Mouse (Mus musculus) erythroblast, embryonic 14.5 days (primary cell): ENCODE results near the gene Capn3. TPM values are rescaled to one million over a fixed set of nuclear protein-coding genes. Genes with fewer than 3 reads are reported as not detected.

Experiments used
- H3K27me3 ChIP-seq: 2 replicates; pipeline ENCODE4 v1.6.1; 2012; ENCODE audit warnings: inconsistent platforms; ENCODE audit not compliant: control insufficient read depth
- H3K36me3 ChIP-seq: 2 replicates; pipeline ENCODE4 v1.6.1; 2012; ENCODE audit warnings: mild to moderate bottlenecking, inconsistent platforms; ENCODE audit not compliant: control insufficient read depth
- H3K4me1 ChIP-seq: 2 replicates; pipeline ENCODE4 v1.6.1; 2012; ENCODE audit warnings: inconsistent platforms; ENCODE audit not compliant: control insufficient read depth
- H3K4me3 ChIP-seq: replicated peaks from 2 replicates; pipeline ENCODE3; 2012; ENCODE audit warnings: moderate library complexity, mild to moderate bottlenecking, inconsistent platforms
- H3K9me3 ChIP-seq: 2 replicates; pipeline ENCODE4 v1.6.1; 2012; ENCODE audit warnings: low read length, inconsistent platforms, mixed read lengths; ENCODE audit not compliant: control insufficient read depth
- GATA1 ChIP-seq: IDR thresholded peaks from 2 replicates; pipeline ENCODE4 v1.6.1; 2012; ENCODE audit warnings: low read length, inconsistent platforms, mixed read lengths
- TAL1 ChIP-seq: IDR thresholded peaks from 3 replicates; pipeline ENCODE4 v1.6.1; 2012; ENCODE audit warnings: low read length, inconsistent platforms, mixed read lengths
- polyA plus RNA-seq: library from polyadenylated mRNA; stranded (reverse); fragments of >175 nt; gene quantifications from 2 replicates; pipeline ENCODE4 v1.2.3, GENCODE M21; 2012

Capn3 gene
- polyA plus RNA-seq, 1 experiment: not detected

DNA sequence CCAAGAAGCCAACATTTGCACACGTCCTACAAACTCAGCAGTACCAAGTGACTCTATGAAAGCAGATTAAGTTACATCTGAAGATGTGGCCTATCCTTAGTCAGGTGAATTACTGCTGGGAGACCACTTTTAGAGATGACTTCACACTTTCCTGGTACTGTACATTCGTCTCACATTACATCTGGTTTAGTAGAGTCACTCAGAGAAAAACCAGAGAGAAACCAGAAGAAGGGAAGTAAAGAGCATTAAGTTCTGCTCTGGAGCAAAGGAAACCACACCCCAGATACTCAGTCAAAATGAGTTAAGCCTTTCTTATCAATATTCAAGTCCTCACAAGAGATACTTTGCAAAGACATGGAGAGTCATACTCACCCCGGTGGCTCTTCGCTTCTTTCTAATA lies 75.4 kb downstream of the Capn3 start:
- no peak for TF ChIP-seq TAL1
- Histone ChIP-seq H3K4me1 (no peaks in the 10 kb centered on the region; the same call in 1 of the 2 replicates), H3K9me3 (no peaks in the 10 kb centered on the region), H3K36me3 (peaks cover 80% of the 10 kb centered on the region), H3K27me3 (no peaks in the 10 kb centered on the region), H3K4me3 (no peak overlapping the region)

DNA sequence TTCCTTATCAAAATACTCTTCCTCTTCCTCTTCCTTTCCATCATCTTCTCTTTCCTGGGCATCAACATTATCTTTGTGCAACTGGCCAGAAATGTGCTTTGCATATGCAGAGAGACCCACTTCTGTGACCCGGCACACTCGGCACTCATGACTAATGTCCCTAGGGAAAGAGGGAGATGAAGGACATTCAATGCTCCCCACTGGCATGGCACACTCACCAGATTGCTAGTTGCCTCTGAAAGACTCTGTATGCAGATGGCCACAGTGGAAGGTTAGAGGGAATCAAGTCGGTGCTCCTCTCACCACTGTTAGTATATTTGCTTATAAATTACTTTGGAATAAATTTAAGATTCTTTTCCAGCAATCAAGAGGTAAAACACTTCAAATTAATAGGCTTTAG lies 83.5 kb downstream of the Capn3 start:
- TF ChIP-seq GATA1: no peak
- no peak for TF ChIP-seq TAL1
- H3K27me3 ChIP-seq: no peaks in the 10 kb centered on the region
- no peak overlapping the region for H3K4me3 ChIP-seq
- no peaks in the 10 kb centered on the region for H3K4me1 ChIP-seq
- H3K36me3 ChIP-seq: peaks cover 19% of the 10 kb centered on the region
- no peaks in the 10 kb centered on the region for H3K9me3 ChIP-seq

GRCm38 (mm10) chr2:120539778-120540208 lies 84.0 kb downstream of the Capn3 start:
- Histone ChIP-seq H3K27me3 (no peaks in the 10 kb centered on the region), H3K9me3 (no peaks in the 10 kb centered on the region)
- TF ChIP-seq TAL1 (no peak), GATA1 (no peak)

DNA sequence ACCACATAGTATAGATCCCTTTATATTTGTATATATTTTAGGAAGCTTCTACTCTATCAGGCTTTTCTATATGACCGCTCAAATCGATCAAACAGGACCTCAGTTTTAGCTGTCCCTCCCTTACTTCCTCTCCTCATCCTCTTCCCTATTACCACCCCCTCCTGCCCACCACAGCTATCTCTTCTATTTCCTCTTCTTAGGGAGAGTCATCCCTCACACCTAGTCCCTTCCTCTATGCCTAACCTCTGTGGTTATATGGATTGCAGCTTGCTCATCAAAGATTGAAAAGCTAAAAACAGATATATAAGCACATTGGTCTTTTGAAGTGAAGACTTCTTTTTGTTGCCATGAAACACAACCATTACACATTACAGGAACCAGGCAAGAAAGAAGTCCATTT lies 88.9 kb downstream of the Capn3 start:
- no peak for TF ChIP-seq GATA1
- no peak for TF ChIP-seq TAL1
- no peaks in the 10 kb centered on the region for H3K4me1 ChIP-seq
- H3K36me3 ChIP-seq: peaks cover 16% of the 10 kb centered on the region
- H3K9me3 ChIP-seq: no peaks in the 10 kb centered on the region
- H3K4me3 ChIP-seq: no peak overlapping the region
- no peaks in the 10 kb centered on the region for H3K27me3 ChIP-seq

More at GRCm38 (mm10) chr2:120539778-120540208, 84.0 kb downstream of the Capn3 start:
- Histone ChIP-seq H3K4me1 (no peaks in the 10 kb centered on the region), H3K4me3 (no peak overlapping the region), H3K36me3 (peaks cover 14% of the 10 kb centered on the region)

Other genes with a start within 250 kb of the Capn3 start
- 0.01 TPM in 1 of 2 replicates, not detected in the other for gene Pla2g4e, start 210.7 kb upstream of the Capn3 start, polyA plus RNA-seq
- not detected in 2 replicates for gene Pla2g4d, start 166.8 kb upstream of the Capn3 start, polyA plus RNA-seq
- gene Pla2g4f, start 141.9 kb upstream of the Capn3 start, polyA plus RNA-seq: not detected in 2 replicates
- gene Vps39, start 102.9 kb upstream of the Capn3 start, polyA plus RNA-seq: 0.11 and 0.48 TPM in 2 replicates
- 0.06 and 0.08 TPM in 2 replicates for gene Ganc, start 52.1 kb upstream of the Capn3 start, polyA plus RNA-seq
- gene Tmem87a, start 51.9 kb upstream of the Capn3 start, polyA plus RNA-seq: 0.14 and 0.19 TPM in 2 replicates
- 0.30 and 0.44 TPM in 2 replicates for gene Zfp106, start 107.8 kb downstream of the Capn3 start, polyA plus RNA-seq
- gene Snap23, start 111.7 kb downstream of the Capn3 start, polyA plus RNA-seq: 0.42 and 0.89 TPM in 2 replicates
- gene Haus2, start 153.4 kb downstream of the Capn3 start, polyA plus RNA-seq: 0.15 and 0.17 TPM in 2 replicates
- 0.71 and 0.78 TPM in 2 replicates for gene Lrrc57, start 153.5 kb downstream of the Capn3 start, polyA plus RNA-seq
- gene Stard9, start 173.1 kb downstream of the Capn3 start, polyA plus RNA-seq: 0.04 and 0.12 TPM in 2 replicates